Mouse (Mus musculus): ENCODE measurements around the gene Sec24b.

Gene Sec24b

DNA sequence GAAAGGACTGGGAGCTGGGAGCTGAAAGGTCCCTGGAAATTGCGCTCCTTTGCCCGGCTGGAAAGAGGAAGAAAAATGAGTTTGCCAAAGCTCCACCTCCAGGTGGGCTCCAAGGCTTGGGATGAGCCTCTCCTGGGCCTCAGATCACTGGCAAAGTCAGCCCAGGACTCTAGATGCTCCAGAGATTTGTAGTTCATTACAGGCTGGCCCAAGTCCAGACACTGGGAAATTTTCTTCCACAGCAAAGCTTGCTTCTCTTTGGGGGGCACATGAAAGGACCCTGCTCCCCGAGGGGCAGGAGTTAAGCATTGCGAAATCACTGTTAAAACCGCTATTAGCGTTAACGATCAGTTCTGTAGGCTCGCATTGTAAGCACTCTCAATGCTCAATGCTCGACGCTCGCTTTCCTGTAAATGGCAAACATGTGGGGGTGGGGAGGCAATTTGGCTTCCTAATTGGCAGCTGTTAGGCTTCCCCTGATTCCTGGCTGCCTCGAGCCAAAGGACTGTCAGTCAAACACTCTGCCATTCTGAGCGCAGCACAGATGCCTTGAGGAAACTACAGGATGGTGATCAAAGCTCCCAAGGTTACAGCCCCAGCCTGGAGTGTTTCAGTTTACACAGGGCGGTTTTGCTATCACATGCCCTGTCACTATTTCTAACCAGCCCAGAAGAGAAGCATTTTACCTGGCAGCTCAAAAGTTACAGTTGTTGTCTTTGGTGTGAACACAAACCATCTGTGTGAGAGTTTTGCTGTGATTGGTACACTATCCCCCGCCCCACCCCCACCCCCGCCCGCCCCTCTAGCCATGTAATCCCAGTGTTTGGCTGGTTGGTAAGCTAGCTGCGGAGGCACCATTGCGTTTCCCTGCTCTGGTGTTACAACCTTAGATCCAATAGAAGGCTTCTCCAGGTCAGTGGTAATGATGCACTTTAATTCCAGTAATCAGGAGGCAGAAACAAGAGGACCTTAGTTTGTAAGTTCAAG lies 90.5 kb downstream of the Sec24b start:
- DNase-seq, result no peak

DNA sequence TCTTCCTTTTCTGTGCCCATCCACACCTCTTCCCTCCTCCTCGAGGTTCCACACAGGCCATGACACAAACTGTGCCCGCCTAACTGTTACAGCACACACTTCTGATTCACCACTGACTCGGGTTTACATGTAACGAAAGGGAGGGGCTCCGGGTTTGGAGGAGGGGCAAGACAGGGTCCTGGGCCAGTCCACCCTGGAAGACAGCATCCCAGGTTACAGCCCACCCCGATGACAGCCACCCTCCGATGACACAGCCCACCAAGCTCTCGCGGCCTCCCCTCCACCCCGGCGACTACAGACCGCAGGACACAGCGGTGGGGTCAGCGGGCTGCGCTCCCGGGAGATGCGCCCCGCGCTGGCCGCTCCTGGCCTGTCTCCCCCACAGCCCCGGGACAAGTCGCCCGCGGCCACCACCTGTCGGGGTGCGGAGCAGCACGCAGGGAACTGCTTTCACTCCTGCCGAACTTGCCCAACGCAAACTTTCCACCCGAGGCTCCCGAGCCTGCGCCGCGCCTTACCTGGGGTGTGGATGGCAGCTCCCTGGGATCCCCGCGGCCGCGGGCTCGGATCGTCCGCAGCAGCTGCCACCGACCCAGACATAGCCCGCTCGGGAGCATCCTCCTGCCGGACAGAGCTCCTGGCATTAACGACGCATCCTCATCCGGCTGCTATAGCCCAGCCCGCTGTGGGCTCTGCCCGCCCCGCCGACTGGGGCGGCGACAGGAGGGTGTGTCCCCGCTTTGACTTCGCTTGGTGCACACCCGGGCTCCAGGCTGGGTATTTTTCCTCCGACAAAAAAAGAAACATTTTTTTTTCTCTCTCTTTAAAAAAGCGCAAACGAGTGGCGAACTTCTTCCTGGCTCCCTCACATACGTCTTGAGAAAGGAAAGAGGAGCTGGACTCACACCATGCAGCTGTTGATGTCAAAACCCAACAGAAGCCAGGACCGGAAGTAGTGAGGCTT lies 91.6 kb downstream of the Sec24b start, which contains the start of gene Mcub:
Mcub (minus strand) TSS at position 775 of the 964 bp plus-strand sequence.
- peak; percentile 17 to 28 for DNase-seq

DNA sequence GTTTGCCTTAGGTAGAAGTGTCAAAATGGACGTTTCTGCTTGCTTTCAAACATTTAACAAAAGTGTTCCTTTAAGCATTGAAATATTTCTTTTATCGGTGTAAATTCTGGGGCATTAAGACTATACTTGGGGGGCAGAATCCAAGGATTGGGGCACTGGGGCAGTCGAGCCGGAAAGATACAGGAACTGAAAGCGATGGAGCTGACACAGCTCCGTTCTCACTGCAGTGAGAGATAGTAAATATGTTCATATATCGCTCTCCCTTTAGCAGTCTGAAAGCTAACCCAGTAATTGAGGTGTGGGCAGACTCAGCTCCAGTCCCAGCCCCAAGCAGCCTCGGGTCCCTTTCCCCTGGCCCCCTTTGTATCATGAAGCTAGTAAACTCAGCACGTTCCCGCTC lies 92.3 kb downstream of the Sec24b start:
- no peak for DNase-seq

DNA sequence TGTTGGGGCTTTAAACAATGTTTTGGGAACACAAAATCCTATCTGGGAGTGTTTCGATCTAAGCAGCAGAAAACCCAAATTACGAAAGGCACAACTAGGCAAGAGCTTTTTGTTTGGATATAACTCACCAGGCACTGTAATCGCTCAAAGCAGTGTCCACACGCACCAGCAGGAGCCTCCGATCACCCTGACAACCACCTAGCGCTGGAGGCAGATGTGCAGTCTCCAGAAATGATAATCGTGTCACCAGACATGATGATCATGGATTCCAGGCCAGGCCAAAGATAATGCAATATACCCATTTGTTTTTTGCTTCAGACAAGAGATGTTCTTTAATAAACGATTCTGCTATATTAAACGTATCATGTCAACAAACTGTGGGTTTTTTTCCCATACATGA lies 93.5 kb downstream of the Sec24b start:
- no peak for DNase-seq

DNA sequence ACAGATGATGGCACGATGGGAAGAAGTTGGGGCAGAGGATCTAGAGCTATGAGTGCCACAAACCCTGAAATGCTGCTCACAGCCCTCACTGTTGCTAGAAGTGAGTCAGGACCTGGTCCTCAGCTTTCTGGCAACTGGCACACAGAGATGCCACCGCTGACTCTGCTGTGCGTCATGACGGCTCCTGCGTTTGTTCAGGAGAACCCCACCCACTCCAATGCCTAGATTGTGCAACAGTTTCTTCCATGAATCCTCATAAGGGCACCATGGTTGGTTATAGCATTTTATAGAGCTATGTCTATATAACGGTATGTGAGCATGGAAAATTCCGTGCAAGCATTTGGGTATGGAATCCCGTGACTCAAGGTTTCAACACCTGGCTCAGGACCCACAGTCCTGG lies 96.7 kb downstream of the Sec24b start:
- DNase-seq, result no peak

DNA sequence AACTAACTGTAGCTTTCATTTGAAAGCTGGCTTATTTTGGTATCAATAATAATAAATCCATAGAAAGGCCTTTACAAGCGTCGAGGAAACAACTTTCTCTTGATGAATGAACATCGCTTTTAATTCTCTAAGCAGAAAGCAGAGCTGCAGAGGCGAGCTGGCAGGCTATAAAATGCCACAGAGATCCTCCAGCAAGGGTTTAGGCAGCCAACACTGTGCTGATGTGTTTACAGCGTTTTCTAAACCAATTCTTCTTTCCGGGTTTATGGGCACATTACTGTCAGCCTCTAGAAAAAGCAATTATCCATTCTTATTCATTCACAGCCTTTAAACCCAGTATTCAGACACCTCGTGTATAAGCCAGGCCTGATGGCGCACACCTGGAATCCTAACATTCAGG lies 98.8 kb downstream of the Sec24b start:
- DNase-seq, result no peak

DNA sequence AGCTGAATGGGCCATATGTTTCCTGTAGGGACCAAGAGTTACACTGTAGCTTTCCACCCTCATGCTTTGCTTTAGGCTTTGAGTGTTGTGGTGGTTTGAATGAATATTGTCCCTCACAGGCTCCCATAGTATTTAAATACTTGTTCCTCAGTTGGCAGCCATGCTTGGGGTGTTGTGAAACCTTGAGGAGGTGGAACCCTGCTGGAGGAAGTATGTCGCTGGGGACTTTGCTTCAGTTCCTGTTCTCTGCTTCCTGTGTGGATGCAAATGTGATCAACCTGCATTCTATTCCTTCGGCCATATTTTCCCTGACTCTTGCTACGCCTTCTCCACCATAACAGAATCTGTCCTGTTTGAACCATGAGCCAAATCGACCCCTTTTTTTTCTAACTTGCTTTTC lies 108.1 kb downstream of the Sec24b start:
- DNase-seq, result no peak

DNA sequence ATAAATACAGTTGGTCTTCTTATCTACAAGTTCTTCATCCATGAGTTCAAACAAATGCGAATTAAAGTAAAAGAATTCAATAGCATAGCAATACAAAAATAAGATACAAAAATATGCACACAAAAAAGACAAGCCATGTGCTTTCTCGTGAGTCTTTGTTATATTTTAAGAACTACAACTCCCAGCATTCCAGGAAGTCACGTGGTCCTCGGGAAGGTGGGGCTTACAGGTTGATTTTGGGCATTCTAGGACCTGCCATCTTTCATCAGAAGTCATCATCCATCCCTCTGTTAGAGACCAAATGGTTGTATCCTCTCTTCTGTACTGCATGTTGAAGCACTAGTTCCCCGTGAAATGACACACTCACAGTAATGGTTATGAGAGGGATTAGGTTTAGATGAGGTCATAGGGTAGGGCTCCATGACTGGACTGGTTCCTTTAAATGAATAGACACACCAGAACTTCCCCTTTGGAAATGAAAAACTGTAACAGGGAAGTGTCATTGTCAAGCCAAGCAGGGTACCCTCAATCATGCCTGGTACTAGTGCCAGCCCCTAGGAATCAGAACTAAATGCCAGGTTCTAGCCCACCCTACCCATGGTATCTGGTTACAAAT lies 112.1 kb downstream of the Sec24b start:
- DNase-seq, result no peak

DNA sequence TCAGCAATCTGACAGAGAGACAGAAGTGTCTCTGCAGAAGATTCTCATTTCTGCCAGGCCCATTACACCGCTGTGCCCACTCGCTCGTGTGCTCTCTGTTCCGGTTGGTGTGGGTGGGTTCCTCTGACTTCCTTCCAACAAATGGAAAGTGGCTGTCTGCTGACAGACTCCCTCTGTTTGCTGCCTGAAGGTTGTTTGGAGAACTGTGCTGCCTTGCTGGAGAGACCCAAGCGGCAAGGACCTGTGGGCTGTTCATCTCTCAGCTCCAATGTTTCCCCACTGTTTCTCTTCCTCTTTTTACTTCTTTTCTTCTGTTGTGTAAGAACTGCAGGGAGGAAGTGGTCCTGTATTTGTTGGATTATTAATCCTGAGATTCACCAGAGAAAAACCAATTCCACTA lies 113.0 kb downstream of the Sec24b start:
- DNase-seq, result no peak

DNA sequence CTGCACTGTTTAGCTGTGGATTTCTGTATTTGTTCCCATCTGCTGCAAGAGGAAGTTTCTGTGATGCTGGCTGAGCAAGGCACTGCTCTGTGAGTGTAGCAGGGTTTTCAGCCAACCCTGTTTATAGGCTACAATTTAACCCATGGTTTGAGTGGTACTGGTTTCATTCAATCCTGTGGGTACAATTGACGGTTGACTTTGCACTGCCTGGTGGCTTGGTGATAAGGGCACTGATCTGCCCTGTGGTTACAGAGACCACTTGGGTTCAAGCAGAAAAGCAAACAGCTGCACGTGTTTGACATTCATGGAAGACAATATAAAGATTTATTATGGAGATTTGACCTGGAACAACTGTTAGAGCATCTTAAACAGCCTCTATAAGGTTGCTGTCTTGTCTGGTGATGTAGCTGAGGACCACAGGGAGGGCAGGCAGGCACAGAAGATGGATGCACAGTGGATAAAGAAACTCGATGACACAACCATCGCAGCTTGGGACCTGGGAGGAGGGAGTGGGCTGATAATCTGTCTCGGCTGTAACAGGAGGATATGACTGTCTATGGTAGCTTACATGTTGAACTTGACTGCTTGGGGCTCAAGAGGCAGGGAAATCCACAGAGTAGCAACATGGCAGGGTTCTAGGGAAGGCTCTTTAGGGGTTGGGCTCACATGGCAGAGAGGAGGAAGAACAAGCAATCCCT lies 115.0 kb downstream of the Sec24b start:
- DNase-seq, result no peak

DNA sequence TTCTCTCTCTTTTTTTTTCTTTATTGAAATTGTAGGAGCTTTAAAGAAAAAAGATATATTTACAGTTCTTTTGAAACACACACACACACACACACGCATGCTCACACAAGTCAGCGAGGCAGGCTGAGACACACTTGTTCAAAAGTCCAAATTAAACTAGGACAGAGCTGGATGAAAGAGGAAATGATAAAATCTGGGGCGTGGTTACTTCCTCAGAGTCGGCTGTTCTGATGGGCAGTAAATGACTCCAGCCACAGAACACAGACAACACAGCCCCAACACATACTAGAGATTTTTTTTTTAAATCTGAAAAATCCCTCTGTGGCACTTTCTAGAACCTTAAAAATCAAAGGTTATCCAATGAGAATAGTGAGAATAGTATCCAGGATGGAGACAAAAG lies 117.5 kb downstream of the Sec24b start:
- no peak for DNase-seq

DNA sequence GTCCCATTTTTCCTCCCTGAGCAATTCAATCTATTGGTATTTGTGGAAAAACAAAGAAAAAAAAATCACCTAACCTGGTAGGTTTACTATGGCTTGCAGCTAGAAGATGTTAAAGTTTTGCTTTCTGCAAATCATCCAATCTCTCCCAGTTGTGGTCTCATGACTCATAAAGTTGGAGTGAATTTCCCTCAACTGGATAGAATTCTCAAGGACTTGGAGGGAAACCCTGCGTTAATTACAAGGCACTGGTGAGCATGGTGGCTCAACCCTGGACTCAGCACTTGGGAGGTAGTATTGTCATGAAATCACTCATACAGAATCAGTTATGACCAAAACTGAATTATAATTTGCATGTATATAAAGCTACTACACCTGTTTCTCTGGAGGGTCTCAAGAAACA lies 120.1 kb downstream of the Sec24b start:
- no peak for DNase-seq

DNA sequence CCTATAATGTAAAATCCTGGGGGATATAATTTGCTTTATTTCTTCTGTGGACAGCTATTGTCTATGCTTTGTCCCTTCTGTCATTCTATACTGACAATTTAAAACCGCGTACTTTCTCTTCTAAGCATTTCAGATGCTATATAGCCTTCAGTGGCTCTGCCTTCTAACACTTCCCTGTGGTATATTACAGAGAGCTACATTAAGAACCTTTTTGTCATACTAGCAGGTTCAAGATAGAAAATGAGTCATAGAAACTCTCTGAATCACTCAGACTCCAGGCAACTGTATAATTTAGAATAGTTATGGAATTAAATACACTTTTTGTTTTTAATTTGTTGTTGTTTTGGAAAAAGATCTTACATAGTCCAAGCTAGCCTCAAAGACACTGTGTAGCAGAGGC lies 120.6 kb downstream of the Sec24b start:
- DNase-seq, result no peak

DNA sequence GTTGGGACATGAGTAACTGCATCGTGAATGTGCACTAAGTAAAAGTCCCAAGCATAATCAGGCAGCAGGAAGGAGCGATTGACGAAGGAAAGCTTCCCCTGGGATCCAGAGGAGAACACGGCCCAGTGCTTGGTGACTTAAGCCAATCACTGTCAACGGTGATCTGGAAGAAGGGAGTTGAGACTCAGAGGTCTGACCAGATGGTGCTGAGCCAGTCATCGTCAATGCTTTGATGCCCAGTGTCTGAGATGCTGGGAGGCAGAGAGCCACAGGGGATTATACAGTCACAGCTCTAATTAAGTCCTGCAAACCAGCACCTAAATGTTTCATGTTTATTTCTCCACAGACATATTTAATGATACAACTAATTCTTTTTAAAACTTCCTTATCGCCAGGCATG lies 122.3 kb downstream of the Sec24b start:
- DNase-seq, result no peak

DNA sequence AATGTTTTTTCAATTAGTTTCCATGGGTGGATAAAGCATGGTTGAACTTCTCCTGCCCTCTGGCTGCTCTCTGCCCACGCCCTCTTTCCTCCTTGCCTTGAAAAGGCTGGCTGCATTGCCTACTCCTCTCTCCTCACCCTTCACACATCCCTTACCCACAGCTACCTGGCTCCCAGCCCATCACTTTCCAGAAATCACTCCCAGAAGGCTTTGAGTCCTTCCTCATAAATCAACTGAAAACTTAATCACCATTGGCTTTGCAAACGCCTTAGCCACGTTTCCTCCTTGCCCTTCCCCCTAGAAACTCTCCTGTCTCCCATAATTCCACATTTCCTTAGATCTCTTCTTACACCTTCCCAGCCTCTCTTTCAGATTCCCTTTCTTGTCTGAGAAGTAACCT lies 123.5 kb downstream of the Sec24b start:
- no peak for DNase-seq

DNA sequence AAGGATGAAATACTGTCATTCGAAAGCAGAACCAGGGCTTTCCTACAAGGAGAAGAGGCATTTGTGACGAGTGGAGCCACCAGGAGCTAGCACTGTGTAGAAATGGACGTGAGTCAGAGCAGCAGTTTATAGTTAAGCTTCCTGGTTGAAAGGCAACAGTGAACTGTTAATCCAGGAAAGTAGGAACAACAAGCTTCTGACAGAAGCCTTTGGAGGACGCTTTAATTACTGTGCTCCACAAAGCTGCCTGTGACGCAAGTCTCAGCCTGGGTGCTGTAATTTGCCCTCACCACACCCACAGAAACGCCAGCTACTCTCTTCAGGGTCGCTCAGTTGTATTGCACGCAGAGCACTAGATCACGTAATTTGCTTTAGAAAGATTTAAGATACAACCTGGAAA lies 124.8 kb downstream of the Sec24b start:
- DNase-seq, result no peak

All from cerebellum, postnatal 25 days (tissue).